Mouse (Mus musculus) embryo, embryonic 11.5 days (tissue): Measurements from ENCODE around the gene Zfp772.
A peak's percentile ranks its signal among the peaks of the same experiment; 100 is the strongest.
"Not testable (repeated sequence)": the region's sequence is repeated elsewhere in the genome, so short reads cannot be mapped to it uniquely, and the experiment has no call there.

Experiments
- DNase-seq: peaks from one replicate; pipeline ENCODE4 v3.0.0-alpha.2; 2012; ENCODE audit warnings: low read depth, low spot score

Zfp772 gene

GRCm38 (mm10) chr7:7209313-7210151, at the start of gene Zfp772:
Zfp772 (minus strand) TSS chr7:7209998.
- DNase-seq: not testable (repeated sequence)

DNA sequence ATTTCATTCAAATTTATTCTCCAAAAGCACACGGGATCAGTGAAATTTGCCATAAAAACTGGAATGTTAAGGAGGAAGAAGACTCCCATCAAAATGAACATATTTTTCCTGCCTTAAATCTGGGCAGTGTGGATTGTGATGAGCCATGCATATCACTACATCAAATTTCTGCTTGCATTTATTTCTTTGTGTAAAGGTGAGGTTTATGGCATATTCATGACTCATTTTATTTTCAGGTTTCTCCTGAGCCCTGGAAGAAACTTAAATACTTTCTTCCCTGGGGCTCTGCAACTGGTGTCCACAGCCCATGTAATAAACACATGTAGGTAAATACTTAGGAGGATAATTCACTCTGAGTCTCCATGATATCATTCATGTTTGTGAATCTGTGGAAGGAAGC, 37.4 kb upstream of the Zfp772 start, which contains the start of gene Vmn2r29:
Vmn2r29 (minus strand) TSS at position 101 of the 400 bp plus-strand sequence.
- not testable (repeated sequence) for DNase-seq

DNA sequence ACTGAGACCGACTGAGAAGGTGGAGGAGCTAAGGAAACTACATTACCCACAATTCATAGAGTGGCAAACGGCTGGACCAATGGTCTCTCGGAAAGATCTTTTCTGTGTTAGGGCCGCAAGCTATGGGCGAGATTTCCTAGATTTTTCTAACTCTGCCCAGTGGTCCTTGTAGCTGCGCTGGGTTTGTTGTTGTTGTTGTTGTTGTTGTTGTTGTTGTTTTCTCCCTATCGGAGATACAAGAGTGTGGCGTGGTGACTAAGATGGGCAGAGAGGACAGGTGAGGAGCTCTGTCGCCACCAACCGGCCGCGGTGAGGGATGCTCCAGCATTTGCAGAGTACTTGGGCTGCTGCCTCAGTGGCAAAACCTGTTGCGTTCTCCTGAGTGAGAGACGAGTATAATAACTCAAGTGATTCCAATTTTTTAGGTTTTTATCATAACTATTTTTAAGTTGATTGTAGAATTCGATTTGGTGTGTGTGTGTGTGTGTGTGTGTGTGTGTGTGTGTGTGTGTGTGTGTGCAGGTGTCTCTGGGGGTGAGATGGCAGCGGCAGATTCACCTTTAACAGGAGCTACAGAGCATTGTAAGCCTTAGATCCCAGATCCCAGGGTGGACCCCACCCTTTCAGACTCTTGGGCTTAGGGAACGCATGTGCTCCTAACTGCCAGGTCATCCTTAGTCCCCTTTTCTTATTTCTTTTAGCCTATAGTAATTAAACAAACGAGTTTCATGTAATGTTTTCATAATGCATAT, 21.4 kb downstream of the Zfp772 start:
- peak; percentile 50 for DNase-seq

DNA sequence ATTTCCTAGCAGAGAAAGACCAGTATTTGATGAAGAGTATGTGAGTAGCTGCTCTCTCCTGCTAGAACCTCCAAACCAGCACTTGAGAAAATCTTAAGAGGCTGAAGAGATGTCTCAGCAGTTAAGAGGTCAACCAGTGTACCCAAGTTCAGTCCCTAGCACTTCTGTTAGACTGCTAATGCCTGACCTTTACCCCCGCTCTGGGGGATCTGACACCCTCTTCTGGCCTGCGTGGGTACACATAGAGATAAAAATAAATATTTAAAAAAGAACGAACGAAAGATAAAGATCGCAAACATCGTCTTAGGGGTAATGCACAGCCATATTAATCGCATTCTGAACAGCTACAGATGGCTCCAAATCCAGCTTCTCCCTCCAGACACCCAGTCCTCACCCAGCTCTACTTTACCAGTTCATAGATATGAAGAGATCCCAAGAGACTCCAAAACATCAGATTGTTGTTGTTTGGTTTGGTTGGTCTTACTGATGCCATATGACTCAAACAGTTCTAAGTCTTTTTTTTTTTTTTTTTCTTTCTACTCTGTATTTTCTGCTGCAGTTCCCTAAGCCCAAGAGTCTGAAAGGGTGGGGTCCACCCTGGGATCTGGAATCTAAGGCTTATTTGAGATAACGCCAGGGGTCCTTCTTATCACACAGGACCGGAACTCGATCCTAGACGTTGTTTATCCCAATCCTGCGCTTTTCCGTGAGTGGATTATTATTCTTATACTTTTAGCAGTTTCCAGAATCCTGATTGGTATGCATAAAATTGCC, 22.2 kb downstream of the Zfp772 start:
- DNase-seq: no peak

DNA sequence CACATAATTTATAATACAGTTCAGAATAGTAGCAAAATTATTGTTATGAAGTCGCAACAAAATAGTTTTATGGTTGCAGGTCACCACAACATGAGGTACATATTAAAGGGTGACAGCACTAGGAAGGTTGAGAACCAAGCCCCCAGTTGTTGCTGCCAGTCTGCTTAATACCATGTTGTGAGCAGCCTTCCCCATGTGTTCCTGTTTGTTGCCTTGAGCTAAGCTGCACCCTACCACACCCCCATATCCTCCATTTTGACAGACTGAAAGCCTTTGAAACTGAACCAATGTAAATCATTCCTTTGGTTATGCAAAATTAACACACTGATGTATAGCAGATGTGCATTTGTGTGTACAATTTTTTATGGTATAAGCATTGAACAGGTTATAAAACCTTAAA, 23.9 kb downstream of the Zfp772 start:
- no peak for DNase-seq

DNA sequence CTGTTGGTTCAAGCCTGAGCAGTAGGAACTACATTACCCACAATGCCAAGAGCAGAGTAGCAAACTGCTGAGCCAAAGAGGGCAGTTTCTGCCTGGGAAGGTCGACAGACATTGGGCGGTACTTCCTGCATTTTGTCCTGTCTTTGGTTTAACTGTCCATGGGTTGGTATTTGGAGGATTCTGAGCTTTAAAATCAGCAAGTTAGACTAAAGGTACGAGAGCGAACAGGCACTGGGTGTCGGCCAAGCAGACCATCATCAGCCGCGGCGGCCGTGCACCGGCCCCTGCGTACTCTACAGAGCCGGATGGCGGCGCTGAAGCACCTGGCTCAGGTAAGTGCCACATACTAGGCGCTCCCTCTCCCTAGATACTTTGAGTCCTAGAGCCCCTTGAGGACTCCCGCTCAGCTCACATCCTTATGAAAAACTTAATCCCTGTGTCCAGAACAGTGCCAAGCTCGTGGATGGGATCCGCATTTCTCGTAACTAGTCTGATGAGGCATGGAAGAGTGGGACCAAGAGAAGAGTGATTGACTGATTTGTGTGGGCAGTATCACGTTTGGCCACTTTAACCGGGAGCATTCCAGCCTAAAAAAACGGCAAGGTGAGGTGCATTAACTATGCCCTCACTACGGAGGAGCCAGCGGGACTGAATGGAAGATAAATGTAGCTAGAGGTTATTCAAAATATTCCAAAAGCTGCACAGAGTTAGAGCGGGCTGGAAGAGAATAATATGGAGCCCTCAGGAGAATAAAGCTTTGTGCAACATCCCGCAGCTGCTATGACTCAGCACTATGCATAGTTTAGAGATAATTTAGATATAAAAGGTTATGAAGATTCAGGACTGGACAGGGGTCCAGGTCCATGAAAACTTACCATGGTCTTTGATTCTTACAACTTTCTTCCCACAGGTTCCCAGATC, 38.3 kb downstream of the Zfp772 start, which contains the start of gene Zfp418:
Zfp418 (plus strand) TSS at position 104 of the 921 bp plus-strand sequence.
- DNase-seq: peak; percentile 34
